Mouse (Mus musculus) brain, adult 2 months (tissue): ENCODE results near the gene Kcnc4.

Experiments used
- DNase-seq: peaks from one replicate; pipeline ENCODE4 v3.0.0; 2011; ENCODE audit warnings: low read depth, low spot score

Kcnc4 gene

DNA sequence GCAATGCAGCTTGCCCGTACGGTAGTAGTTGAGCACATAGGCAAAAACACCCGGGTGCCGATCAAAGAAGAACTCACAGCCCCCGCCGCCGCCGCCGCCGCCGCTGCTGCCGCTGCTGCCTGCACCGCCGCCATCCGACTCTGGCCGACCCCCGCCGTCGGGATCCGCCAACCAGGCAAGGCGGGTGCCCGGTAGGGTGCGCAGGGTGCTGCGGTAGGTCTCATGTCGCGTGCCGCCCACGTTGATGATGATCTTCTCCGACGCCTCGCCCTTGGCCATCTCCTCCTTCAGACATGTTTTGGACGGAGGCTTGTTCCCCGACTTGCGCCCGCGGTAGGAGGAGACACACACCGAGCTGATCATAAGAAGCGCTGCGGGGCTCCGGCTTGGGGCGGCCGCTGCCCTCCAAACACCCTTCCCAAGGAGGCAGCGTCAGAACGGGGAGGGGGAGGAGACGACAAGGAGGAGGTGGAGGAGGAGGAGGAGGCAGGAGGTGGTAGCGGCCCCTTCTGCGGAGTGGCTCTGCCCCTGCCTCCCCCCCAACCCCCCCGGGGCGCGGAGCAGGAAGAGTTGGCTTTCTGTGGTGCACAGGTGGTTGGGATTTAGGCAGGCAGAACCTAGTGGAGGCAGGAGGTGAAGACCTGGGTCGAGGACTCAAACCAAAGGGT lies 690 bp downstream of the Kcnc4 start:
- peak; percentile 57 for DNase-seq

GRCm38 (mm10) chr3:107458104-107458503 lies 1.2 kb downstream of the Kcnc4 start:
- DNase-seq = no peak

GRCm38 (mm10) chr3:107454280-107454679 lies 5.1 kb downstream of the Kcnc4 start:
- DNase-seq = no peak

- peak; percentile 76 for DNase-seq
Measured at GRCm38 (mm10) chr3:107446822-107447221, 12.5 kb downstream of the Kcnc4 start.

- peak; percentile 61 for DNase-seq
Measured at GRCm38 (mm10) chr3:107443866-107444265, 15.5 kb downstream of the Kcnc4 start.

DNA sequence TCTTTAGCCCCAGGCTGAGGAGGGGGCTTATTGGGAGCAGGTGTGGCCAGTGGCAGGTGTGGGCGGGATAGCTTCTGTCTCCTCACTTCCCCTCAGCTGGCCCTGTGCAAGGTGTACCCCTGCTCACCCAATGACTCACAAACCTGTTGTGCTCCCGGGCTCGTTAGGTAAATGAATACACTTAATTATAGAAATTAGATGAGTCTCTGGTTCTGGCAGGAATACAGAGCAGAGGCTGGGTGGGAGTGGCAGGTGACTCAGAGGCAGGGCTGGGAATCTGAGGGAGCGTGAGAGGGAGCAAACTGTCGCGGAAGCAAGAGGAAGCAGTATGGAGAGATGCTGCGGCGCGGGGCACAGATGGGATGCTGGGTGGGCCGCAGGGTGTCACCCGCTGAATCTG lies 17.2 kb downstream of the Kcnc4 start:
- DNase-seq = peak; percentile 92

DNA sequence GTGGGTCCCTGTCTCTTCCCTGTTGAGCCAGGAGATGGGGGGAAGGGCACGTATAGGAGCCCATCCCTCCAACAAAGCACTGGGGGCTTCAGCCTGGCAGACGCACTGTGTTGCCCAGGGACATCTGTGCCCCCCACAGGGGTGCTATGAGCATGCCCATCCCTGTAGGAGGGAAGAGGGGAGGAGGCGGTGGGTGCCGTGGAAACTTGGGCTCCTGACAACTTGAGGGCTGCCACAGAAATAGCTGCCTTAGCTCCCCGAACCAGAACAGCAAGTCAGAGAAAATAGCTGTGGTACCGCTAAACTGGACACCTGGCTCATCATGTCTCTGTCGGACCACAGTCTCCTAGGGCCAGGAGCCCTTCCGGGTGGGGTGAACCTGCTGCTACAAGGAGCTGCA lies 18.0 kb downstream of the Kcnc4 start:
- peak; percentile 43 for DNase-seq

DNA sequence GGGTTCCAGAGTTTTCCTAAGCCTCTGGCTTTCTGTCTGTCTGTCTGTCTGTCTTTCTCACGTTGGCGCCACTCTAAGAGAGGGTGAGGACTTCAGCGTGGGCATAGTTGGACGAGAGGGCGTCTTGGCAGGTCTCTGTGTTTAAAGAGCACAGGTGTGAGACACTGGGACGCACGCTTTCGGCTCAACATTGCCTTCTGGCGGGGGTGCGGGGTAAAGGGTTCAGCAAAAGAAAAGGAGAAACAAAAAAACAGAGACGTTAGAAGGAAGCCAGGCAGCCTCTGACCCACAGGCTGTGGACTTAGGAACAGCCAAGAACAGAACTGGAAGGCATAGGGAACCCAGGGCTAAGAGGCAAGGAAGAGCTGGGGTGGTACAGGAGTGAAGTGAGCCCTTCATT lies 20.1 kb downstream of the Kcnc4 start:
- DNase-seq = no peak

DNA sequence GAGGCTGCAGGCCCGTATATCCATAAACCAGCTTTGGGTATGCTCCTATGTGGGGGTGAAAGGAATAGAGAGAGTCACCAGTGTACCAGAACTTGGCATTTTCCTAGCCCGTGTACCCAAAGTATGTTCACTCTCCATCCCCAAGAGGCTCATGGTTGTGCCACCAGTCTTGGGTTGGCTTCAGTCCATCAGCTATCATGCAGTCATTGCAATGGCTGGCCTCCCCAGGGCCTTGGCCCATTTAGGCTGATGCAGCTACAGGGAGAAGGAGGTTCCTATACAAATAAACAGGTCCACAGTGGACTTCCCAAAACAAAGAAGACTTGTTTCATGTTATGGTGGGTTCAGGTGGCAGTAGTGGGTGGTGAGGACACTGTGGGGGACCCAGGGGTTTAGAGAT lies 21.7 kb downstream of the Kcnc4 start:
- no peak for DNase-seq

DNA sequence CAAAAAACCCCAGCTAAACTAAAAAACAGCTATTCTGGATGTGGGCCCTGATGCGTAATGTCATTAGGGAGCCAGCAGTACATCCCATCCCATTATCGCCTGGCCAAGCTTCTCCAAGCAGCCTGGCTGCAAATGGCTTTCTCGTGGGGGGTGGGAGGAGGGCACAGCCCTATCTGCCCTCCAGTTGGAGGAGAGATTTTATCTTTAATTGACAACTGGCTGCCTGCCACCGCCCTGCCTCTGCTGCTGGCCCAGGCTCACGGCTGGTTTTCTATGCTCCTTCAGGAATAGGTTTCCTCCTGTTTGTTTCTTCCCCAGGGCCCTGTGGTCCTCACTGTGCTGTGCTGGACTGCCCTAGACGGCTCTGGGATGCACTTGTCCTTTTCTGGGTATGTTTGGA lies 22.9 kb downstream of the Kcnc4 start:
- peak; percentile 52 for DNase-seq

- peak; percentile 47 for DNase-seq
Measured at GRCm38 (mm10) chr3:107433614-107434013, 25.7 kb downstream of the Kcnc4 start.

DNA sequence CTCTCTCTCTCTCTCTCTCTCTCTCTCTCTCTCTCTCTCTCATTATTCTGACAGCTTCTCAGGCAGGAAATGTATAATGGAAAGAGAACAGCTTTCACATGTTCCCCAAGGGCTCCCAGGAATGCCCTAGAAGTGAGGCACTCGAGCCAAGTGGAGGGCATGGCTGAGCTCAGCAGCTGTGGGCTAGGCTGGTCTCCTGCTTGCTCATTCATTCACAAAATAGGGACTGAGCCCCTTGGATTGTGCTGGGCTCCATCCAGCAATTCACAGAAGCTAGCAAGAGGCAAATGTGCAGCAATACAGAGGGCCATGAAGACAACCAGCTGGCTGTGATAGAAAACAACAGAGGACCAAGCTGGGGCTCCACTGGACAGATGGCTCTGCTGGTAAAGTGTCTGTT lies 28.1 kb downstream of the Kcnc4 start:
- no peak for DNase-seq

GRCm38 (mm10) chr3:107424258-107425041 lies 34.9 kb downstream of the Kcnc4 start:
- DNase-seq = peak; percentile 86

DNA sequence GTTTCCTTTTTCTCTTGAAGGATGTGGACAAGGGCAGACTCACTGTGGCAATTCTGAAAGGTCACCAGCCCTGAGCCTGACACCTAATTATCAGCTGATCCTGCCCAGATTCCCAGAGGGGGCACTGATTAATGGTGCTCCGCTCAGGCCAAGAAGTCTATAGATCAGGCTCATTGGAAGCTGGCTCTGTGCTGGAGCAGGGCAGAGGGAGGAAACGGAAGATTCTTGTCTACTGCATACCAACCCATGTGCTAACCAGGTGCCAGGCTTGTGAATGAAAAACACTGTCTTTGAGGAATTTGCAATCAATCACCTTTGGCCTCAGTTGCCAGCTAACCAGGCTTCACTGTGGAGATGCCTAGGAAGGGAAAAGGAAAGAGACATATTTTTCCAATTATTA lies 39.2 kb downstream of the Kcnc4 start:
- DNase-seq = no peak

- no peak for DNase-seq
Measured at GRCm38 (mm10) chr3:107417287-107417644, 42.1 kb downstream of the Kcnc4 start.

GRCm38 (mm10) chr3:107416541-107417286 lies 42.6 kb downstream of the Kcnc4 start:
- no peak for DNase-seq

- DNase-seq = peak; percentile 74
Measured at GRCm38 (mm10) chr3:107413093-107413492, 46.3 kb downstream of the Kcnc4 start.

GRCm38 (mm10) chr3:107412509-107412908 lies 46.8 kb downstream of the Kcnc4 start:
- DNase-seq = no peak

DNA sequence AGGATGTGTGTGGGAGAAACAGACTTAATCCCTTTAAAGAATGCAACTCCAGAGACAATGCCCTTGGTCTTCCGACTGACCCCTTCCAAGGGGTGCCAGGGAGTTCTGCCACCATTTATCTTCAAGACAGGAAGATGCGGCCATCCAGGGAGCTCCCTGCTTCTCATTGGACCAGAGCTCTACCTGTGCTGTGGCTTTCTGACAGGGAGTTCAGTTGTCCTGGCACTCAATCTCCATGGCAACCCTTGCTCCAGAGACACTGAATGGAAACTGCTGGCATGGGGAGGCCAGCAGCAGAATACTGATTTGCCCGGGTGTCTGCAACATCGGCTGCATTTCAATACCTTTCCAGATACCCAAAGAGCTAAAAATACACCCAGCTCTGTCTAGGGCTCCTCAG lies 47.7 kb downstream of the Kcnc4 start:
- DNase-seq = peak; percentile 81

DNA sequence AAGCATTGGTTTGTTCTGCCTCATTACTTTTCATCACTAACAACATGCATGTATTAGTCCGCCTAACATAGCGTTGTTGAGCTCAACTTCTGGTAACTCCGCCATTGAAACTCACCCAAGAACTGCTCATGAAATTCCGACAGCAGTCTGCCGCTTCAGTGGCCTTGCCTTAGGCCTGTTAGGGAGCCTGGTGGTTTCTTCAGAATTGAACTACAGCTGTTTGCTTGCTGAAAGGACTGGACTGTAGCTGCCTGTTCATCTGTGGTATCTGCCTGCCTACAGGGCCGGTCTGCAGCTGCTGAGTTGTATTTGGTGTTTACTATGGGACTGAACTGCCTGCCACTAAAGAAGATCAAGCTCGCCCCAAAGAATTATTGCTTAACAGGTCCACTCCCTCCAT lies 58.0 kb downstream of the Kcnc4 start:
- no peak for DNase-seq

GRCm38 (mm10) chr3:107399991-107400640 lies 59.2 kb downstream of the Kcnc4 start:
- no peak for DNase-seq

GRCm38 (mm10) chr3:107391198-107391597 lies 68.2 kb downstream of the Kcnc4 start:
- peak; percentile 59 for DNase-seq
